Mouse (Mus musculus) E14TG2a.4 (cell line): Measurements from ENCODE around the gene Tigd4.

Experiments
- CTCF ChIP-seq: conservative IDR thresholded peaks from 2 replicates; pipeline ENCODE4 v1.5.1; 2014; ENCODE audit warnings: low read length
- NANOG ChIP-seq: IDR thresholded peaks from 2 replicates; pipeline ENCODE4 v1.6.1; 2014; ENCODE audit warnings: borderline replicate concordance, low read length, mixed read lengths

DNA sequence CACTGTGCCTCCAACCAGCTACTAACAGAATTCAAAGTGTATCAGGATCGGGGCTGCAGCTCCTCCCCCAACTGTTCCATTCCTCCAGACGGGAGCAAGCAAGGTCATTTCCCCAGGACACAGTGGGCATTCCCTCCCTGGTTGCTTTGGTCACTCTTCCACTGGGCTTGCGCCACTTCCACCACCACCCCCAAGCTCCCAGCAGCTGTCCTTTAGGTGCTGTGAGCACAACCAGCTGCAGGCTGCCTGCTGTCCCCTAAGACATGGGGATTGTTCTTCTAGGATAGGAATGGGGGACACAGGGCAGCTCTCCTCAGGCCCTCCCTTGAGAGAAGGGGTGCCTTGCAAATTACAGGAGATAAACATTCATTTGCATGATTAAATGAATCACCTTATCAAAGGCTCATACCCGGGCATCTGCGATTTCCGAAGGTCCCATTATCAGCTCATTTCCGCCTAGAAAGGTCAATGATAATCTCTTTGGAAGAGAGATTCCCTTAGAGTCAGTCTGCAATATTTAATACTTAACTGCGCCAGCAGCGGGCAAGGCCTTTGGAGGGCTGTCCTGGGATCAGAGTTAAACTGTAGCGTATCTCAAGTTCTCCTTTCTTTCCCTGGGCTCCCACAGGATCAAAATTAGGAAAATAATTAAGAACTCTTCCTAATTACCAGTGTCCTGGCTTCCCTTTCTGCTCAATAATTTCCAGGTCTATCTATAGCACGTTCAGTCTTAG is 46.6 kb downstream of the Tigd4 start:
- no peak for TF ChIP-seq CTCF
- TF ChIP-seq NANOG: no peak
